Mouse (Mus musculus) sigmoid colon, adult 10 weeks (tissue): ENCODE data around the gene Capn9. TPM values are rescaled to one million over a fixed set of nuclear protein-coding genes. Genes with fewer than 3 reads are reported as not detected.

Experiments used
- polyA plus RNA-seq: library from polyadenylated mRNA; stranded (reverse); fragments of 350-450 nt; fragmentation: Illumina TruSeq; extraction: RNeasy Lipid Tissue Mini Kit (QIAGEN cat#74804); gene quantifications from one replicate; pipeline ENCODE4 v1.2.3, GENCODE M21; 2014; ENCODE audit warnings: low read depth, low replicate concordance

Capn9 gene
- 3.0 TPM for polyA plus RNA-seq

DNA sequence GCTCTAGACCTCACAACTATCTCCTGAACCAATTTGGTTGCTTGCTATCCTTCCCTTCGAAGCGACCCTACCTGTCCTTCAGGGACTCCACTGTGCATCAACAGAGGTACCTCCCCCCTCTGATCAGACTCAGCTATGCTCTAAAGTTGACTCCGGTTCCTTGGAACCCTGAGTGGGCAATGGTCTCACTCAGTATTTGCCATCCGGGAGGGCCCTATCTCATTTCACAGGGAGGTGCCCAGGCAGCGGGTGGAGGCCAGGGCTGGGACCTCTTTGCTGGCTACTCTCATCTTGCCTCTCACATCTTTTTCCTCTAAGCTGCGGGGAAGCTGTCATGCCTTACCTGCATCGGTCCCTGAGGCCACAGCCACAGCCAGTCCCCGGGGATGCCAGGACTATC lies at the start of gene Capn9:
Gene Capn9 (plus strand): TSS at position 301 of the 400 bp plus-strand sequence.

DNA sequence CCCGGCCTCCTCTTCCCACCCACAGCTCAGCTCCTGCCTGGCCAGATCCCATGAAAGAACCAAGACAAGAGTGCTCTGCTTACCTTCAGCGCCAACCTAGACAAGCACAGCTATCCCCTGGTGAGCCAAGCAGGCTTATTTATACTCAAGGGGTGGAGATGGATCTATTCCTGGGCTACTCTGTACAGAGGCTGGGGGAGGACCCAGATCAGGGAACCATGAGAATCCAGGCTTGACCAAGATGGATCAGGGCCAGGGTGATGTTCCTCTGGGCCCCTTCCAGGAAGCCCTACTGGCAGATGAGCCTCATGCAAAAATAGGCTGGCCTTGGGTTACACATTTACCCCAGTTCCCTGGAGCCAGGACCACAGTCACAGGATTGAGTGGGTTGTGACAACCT lies 6.3 kb upstream of the Capn9 start, which contains the start of gene Agt:
Gene Agt (minus strand): TSS at position 114 of the 400 bp plus-strand sequence.

DNA sequence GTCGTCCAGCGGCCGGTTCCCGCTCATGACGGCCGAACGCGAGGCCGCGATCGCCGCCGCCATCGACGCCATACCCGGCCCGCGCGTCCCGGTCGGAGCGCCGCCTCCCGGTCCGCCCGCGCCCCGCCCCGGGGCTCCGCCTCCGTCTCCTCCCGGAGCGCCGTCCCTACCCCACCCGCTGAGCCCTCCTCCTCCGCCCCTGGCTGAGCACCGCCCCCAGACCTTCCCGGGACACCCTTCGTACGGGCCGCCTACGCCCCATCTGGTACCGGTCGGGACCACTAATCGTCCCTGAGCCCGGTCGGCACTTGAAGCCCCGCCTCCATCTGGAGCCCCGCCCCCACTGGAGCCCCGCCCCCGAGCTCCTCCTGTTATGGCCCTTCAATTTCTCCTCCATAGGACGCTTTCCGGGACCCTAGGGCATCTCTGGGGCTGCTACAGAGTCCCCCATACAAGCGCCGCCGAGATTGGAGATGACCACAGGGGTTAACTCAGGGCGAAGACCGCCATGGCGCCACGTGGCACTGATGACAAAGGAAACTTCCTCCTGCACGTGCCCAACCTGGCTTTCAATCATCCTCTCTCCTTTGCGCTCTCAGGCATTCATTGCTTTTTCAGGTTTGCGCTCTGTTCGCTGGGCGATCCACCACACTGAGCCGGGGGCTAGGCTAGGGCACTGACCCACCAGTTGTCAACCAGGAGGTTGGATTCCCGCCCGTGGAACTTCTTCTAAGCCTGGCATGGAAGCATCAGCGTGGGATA lies 87.4 kb downstream of the Capn9 start, which contains the start of gene 2310022B05Rik:
Gene 2310022B05Rik (minus strand): TSS at position 258 of the 762 bp plus-strand sequence.

Other genes starting within 250 kb of the Capn9 start
- gene Pgbd5, start 136.5 kb upstream of the Capn9 start, polyA plus RNA-seq, result 0.69 TPM
- 27.0 TPM for gene Cog2, start 55.3 kb upstream of the Capn9 start, polyA plus RNA-seq
- 2.0 TPM for gene Agt, start 6.4 kb upstream of the Capn9 start, polyA plus RNA-seq
- gene 2310022B05Rik, start 87.3 kb downstream of the Capn9 start, polyA plus RNA-seq, result 9.8 TPM
- gene Ttc13, start 145.9 kb downstream of the Capn9 start, polyA plus RNA-seq, result 36.5 TPM
- 2.8 TPM for gene Arv1, start 146.0 kb downstream of the Capn9 start, polyA plus RNA-seq
- 0.57 TPM for gene Fam89a, start 175.7 kb downstream of the Capn9 start, polyA plus RNA-seq
- not detected for gene Trim67, start 217.0 kb downstream of the Capn9 start, polyA plus RNA-seq